ENCODE assay signal across 8 mouse cellular contexts in genomic region chr9:114583812-114584182, GRCm38 (mm10). TPM values are rescaled to one million over a fixed set of nuclear protein-coding genes. Genes with fewer than 3 reads are reported as not detected.
DNase-seq lines count a peak whose midpoint lies in the region; ATAC-seq and TF ChIP-seq lines count a peak whose summit lies in the region.

No protein-coding gene starts in this region.

- H3K4me1 ChIP-seq in forebrain, embryonic 13.5 days = peaks cover 12% of the 10 kb centered on the region
- H3K4me1 ChIP-seq in lung, embryonic 15.5 days = peaks cover 6% of the 10 kb centered on the region

- intact Hi-C loops in heart, postnatal 14 days (cut with DNase I) = loop anchor here (5.0 kb wide), 2 partner anchors 66 to 166 kb away; partner anchors contain the start of gene C130032M10Rik

- TF ChIP-seq CTCF in layer of hippocampus, adult 2 months (conservative IDR thresholded peaks at IDR 0.05) = peak; percentile 98

- peak; percentile 89 for DNase-seq in ES-CJ7 (ENCODE audit: low read depth, low spot score)
- DNase-seq in c-Kit-positive CD71-positive TER-119-positive erythroid progenitor cells, embryonic 14.5 days (ENCODE audit: low spot score) = peak; percentile 28
- DNase-seq in heart, postnatal 14 days = peak; percentile 79 to 81
- peak; percentile 44 to 79 for DNase-seq in layer of hippocampus, adult 2 months (ENCODE audit: low spot score in 2 of 2)
- DNase-seq in ovary, postnatal 10 days (ENCODE audit: low spot score) = peak; percentile 52
- peak; percentile 44 to 48 for DNase-seq in thymus, postnatal 36 days

- ATAC-seq in forebrain, embryonic 13.5 days = peak; percentile 79
- peak; percentile 66 for ATAC-seq in lung, embryonic 15.5 days (ENCODE audit: borderline replicate concordance, extremely low read depth, low FRiP score, low TSS enrichment)

- H3K9me3 ChIP-seq in forebrain, embryonic 13.5 days (replicated peaks) = no peaks in the 10 kb centered on the region
- H3K9me3 ChIP-seq in lung, embryonic 15.5 days = no peaks in the 10 kb centered on the region

- WGBS in forebrain, embryonic 13.5 days = under 1% methylated on average over 23 of the region's 23 CpGs
- 1% methylated on average over 23 of the region's 23 CpGs for WGBS in lung, embryonic 15.5 days

- peak overlapping the region; percentile 65 for H3K4me2 ChIP-seq in forebrain, embryonic 13.5 days
- H3K4me2 ChIP-seq in lung, embryonic 15.5 days = peak overlapping the region; percentile 90

- peak overlapping the region; percentile 25 for H3K4me3 ChIP-seq in forebrain, embryonic 13.5 days
- peak overlapping the region; percentile 49 for H3K4me3 ChIP-seq in layer of hippocampus, adult 2 months
- peak overlapping the region; percentile 47 for H3K4me3 ChIP-seq in lung, embryonic 15.5 days

- peak overlapping the region; percentile 50; the same call in 1 of the 2 replicates for H3K9ac ChIP-seq in forebrain, embryonic 13.5 days
- H3K9ac ChIP-seq in lung, embryonic 15.5 days = peak overlapping the region; percentile 42

- no peaks in the 10 kb centered on the region for H3K27me3 ChIP-seq in forebrain, embryonic 13.5 days
- H3K27me3 ChIP-seq in lung, embryonic 15.5 days = no peaks in the 10 kb centered on the region

- peak overlapping the region; percentile 37; the same call in 1 of the 2 replicates for H3K27ac ChIP-seq in forebrain, embryonic 13.5 days
- no peak overlapping the region for H3K27ac ChIP-seq in layer of hippocampus, adult 2 months
- peak overlapping the region; percentile 83 for H3K27ac ChIP-seq in lung, embryonic 15.5 days

- peaks cover 30% of the 10 kb centered on the region for H3K36me3 ChIP-seq in forebrain, embryonic 13.5 days (ENCODE audit: poor library complexity, severe bottlenecking)
- peaks cover 27% of the 10 kb centered on the region for H3K36me3 ChIP-seq in lung, embryonic 15.5 days

RNA-seq across cellular contexts. Expression of gene Trim71, which starts 19.6 kb away (rescaled TPM):
- polyA plus RNA-seq in forebrain, embryonic 13.5 days (2015; fragmentation: Nextera tagmentation; extraction: Ambion mirVana) = 0.13 and 0.14 TPM in 2 replicates
- total RNA-seq in heart, postnatal 14 days (2021) = not detected
- total RNA-seq in layer of hippocampus, adult 2 months (2021) = 1 to 10 TPM; 1.3 to 1.4 TPM
- 1.2 TPM in 2 replicates for polyA plus RNA-seq in lung, embryonic 15.5 days (2015; fragmentation: Nextera tagmentation; extraction: Ambion mirVana)

RNA-seq across cellular contexts. Expression of gene Cnot10, which starts 56.2 kb away (rescaled TPM):
- 56.8 and 66.4 TPM in 2 replicates for polyA plus RNA-seq in forebrain, embryonic 13.5 days (2015; fragmentation: Nextera tagmentation; extraction: Ambion mirVana)
- total RNA-seq in heart, postnatal 14 days (2021) = 10 to 100 TPM; 22.5 to 25.5 TPM
- 10 to 100 TPM; 51.4 to 56.1 TPM for total RNA-seq in layer of hippocampus, adult 2 months (2021)
- 63.0 and 65.3 TPM in 2 replicates for polyA plus RNA-seq in lung, embryonic 15.5 days (2015; fragmentation: Nextera tagmentation; extraction: Ambion mirVana)

Comparison
In these comparisons a context has a peak if more than half of its experiments do, and no peak if none do; other contexts are left out.
1. DNase-seq: peak in every context shown above with its lines; median percentile 89 in ES-CJ7; 80 in heart, postnatal 14 days; 62 in layer of hippocampus, adult 2 months; 52 in ovary, postnatal 10 days; 46 in thymus, postnatal 36 days; 28 in c-Kit-positive CD71-positive TER-119-positive erythroid progenitor cells, embryonic 14.5 days.